ENCODE assay signal across 12 mouse cellular contexts in the genomic region with DNA sequence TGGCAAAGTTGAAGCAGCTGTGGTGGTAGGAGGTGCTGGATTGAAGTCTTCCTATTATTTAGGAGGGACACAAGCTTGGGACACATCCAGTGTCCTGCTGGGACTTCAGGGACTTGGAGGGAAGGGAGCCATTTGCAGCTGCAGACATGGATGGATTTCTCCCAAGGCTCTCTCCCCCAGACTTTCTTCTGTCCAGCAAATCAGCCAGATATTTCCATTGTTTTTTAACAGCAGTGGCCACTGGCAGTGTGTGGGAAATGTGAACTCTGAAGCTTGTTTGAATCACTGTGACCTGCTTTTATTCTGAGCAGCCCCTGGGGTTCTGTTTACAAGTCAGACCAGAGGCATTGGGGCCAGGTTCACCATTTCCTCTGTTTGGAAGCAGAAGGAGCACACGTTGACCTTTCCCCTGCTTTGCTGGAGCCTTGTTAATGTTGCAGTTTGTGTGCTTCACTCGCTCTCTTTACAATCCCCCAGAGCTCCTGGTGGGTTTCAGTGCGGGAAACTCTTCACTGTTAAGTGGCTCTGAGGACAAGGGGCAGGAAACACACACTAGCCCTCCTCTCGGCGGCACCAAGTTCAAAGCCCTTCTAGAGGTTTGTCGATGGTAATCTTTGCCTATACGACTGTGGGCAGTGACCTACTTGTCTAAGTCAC.
DNase-seq lines count a peak whose midpoint lies in the region; TF ChIP-seq lines count a peak whose summit lies in the region.
"Had no signal": no experiment of that assay in that cellular context is flagged by ENCODE, and none has a peak within 500 bp of the region (broad histone marks: within the 10 kb centered on the region; RNA-seq: fewer than 3 reads in every experiment).

No protein-coding gene starts in this region.

- H3K36me3 ChIP-seq in kidney, adult 2 months (ENCODE audit: control insufficient read depth, insufficient read depth, low read length): no peaks in the 10 kb centered on the region
- H3K36me3 ChIP-seq: hindbrain, embryonic 13.5 days; limb, embryonic 13.5 days had no signal

- no peak for TF ChIP-seq POLR2A in kidney, adult 2 months (IDR thresholded peaks at IDR 0.05; ENCODE audit: low read depth, low read length)

- H3K27ac ChIP-seq in kidney, adult 2 months (ENCODE audit: insufficient read depth, low read depth, low read length): no peak overlapping the region
- H3K27ac ChIP-seq: hindbrain, embryonic 13.5 days; limb, embryonic 13.5 days had no signal

- WGBS in kidney, adult 2 months: 49% methylated on average over 7 of the region's 7 CpGs

- no peak for TF ChIP-seq CTCF in kidney, adult 2 months (conservative IDR thresholded peaks at IDR 0.05; ENCODE audit: insufficient read depth, insufficient read length, low read depth, low read length)

- H3K27me3 ChIP-seq in kidney, adult 2 months (replicated peaks; ENCODE audit: control insufficient read depth, insufficient read depth, low read length): no peaks in the 10 kb centered on the region

- no peak overlapping the region for H3K4me3 ChIP-seq in kidney, adult 2 months (ENCODE audit: insufficient read depth, low read depth, low read length)
- H3K4me3 ChIP-seq: hindbrain, embryonic 13.5 days; limb, embryonic 13.5 days; myocyte had no signal

- H3K4me1 ChIP-seq in kidney, adult 2 months (ENCODE audit: control insufficient read depth, insufficient read depth, low read length): no peaks in the 10 kb centered on the region

- peak; percentile 18 for DNase-seq in kidney, adult 2 months
- no peak for DNase-seq in kidney, adult 11 months
- peak; percentile 8 for DNase-seq in brain, adult 2 months (ENCODE audit: low read depth, low spot score)
- DNase-seq in gastrocnemius, adult 18-20 months (ENCODE audit: low spot score): peak; percentile 65
- DNase-seq in heart, postnatal 4 days: peak; percentile 27
- no peak for DNase-seq in MN1 (ENCODE audit: low spot score)
- DNase-seq in cerebellum, adult 11-12 months: no peak
- no peak for DNase-seq in natural killer cell, adult 2 months (ENCODE audit: low spot score in 2 of 2)
- DNase-seq: right cerebral cortex, postnatal 25 days had no signal

Comparison
In these comparisons a context has a peak if more than half of its experiments do, and no peak if none do; other contexts are left out.
1. DNase-seq: peak in kidney, adult 2 months (single experiment), brain, adult 2 months (single experiment), gastrocnemius, adult 18-20 months (single experiment) and heart, postnatal 4 days (single experiment); none in kidney, adult 11 months (single experiment), MN1 (single experiment), cerebellum, adult 11-12 months (single experiment) and natural killer cell, adult 2 months (0 of 2).